Mouse (Mus musculus): ENCODE measurements around the gene Hoxa11. TPM values are rescaled to one million over a fixed set of nuclear protein-coding genes. Genes with fewer than 3 reads are reported as not detected.

Gene Hoxa11
- total RNA-seq, 1 experiment from 2014 or later: not detected

DNA sequence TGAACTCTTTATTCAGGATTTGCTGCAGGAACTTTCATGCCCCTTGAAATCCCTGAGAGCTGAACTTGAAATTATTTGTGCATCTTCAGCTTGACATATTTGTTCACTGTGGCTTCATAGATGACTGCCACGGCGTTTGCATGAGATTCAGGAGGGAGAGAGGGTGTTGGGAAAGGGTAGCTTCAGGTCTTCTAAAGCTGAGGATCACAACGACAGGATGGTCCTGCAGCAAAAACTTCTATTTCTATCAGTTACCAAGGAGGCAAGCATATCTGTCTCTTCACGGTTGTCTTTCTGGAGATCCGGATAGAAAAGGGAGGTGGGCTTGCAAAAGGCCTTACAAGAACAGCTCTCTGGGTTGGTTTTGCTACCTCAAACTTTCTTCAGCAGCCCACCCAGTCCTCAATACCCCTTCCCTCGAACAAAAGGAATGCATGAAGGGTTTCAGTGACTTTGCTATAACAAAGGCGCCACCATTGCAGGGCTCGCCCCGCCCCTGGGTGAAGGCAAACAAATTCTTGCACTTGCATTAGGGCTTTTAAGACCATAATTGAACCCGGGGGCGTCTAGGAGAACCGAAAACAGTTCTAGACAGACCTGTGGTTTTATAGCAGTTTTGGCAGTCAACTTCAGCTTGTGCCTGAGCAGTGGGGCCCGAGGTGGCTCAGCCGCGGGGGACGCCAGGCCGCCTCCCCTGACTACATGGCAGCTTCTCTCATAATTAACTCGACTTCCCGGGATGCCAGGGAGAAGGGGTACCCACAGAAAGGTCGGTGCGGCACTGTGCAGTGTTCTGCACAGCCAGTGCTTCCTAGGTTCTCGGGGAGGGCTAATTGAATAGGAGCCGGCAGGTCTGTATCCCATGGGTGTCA lies 2.4 kb upstream of the Hoxa11 start:
- no peak for DNase-seq

DNA sequence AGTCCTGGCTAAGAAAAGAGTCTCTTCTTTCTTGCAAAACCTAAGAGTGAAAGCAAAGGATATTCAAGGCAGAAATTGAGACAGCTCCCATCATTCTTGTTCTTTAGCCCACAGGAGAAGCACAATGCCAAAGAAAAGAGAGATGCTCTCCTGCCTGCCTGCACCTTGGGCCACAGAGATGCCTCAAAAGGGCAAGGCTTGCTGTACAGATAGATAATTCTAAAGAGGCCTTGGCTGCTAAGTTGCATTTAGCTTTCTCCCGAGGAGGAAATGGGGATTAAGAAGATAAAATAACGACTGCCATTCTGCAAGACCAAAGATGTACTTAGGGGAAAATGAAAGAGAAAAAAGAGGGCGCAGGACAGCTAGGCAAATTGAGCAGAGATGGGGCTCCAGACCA lies 1.3 kb upstream of the Hoxa11 start:
- no peak for DNase-seq

DNA sequence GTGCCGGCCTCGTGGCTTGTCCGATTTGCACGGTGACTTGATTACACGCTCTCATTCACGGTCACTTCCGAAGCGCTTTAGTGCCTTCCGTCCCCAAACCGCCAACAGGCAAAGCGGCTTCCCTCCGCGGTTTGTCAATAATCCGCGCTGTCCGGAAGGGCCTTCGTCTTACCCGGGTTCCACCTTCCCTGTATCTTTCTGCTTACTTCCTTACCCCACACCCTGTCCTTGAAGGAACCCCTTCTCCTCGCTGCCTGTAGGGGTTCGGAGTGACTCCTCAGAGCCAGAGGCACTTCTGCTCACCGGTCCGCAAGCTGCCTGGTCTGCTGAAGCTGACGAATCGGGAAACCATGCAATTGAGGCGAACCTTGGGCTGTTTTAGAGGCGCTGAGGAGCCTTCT lies 793 bp upstream of the Hoxa11 start:
- DNase-seq: no peak

DNA sequence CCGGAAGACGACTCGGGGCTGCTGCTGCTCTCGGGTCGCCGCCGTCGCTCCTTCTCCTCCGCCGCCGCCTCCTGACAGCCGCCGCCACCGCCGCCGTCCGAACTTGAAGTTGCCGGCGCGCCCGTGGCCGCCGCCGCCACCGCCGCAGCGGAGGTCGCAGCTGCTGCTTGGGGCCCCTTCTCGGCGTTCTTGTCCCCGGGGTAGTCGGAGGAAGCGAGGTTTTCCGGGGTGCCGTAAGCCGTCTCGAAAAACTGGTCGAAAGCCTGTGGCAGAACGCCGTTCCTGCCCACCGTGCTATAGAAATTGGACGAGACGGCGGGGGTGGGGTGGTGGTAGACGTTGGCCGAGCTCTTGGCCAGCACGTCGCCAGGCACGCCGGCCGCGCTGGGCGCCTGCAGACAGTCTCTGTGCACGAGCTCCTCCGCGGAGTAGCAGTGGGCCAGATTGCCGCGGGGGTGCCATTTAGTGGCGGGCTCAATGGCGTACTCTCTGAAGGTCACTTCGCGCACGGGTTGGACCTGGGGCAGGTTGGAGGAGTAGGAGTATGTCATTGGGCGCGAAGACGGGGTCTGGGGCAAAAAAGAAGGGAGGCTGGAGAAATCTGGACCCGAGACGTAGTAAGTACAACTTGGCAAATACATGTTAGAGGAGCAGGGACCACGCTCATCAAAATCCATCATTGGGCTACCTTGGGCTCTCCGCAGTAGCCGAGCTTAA lies 412 bp downstream of the Hoxa11 start:
- DNase-seq: no peak

DNA sequence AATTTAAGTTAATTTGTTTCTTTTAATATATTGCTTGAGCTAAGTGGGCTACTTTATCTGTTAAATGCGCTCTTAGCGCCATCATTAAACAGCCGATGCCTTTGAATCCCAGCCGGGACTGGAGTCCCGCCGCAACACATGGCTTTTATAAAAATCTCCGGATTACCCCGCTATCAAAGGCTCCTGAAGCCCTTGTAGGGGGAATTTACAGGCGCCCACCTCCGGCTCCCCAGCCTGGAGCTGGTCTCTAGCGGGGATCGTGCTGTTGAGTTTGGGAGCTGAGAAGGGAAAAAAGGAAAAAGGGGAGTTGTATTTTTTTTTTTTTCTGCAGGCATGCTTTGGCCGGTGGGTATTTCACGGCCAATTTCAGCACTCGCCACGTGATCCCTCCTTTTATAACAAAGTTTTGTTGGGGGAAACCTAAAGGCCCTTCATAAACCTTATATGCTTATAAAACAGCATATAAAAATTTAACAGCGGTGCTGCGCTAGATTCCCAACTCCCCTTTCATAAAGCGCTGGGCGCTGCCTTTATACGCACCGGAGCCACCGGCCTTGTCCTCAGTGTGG lies 1.1 kb downstream of the Hoxa11 start:
- no peak for DNase-seq

DNA sequence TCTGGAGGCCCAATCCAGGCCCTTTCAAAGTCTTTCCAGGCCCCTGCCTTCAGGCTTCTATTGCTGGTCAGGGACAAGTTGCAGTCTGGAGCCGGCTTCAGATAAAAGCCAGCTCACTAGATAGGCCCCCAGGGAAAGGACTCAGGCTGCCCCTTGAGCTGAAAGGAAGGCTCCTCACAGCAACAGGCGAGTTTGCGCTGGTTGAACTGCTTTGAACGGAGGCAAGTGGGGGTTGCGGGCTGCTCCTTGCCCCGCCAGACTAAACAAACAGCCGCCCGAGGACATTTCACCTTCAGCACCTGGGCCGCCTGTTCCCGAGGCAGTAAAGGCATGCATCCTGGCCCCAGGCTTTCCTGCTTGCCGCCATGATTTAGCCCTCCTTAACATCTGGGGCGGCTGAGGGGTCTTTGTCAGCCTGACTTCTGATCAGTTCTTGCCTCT lies 1.9 kb downstream of the Hoxa11 start:
- no peak for DNase-seq

DNA sequence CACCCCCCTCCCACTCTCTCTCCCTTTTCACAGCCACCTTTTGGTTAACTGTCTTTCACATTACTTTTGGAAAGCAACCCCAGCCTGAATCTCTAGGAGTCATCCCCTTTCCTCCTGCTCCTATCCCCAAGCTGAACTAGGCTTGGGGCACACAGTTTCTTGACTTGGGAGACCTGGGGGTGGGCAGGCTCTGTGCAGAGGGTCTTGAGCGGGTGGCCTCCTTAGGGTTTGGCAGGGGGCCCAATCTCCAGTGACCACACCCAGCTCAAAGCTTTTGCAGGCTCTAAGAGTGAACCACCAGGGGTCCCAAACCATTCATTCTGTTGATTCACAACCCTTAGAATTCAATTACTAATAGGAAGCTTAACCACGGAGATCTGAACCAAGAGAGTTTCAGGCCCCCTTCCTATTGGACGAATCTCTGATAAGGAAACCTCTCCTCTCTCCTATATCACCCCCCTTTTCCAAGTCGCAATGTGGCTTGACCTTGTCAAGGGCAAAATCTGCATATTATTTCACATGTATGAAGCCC lies 2.7 kb downstream of the Hoxa11 start:
- DNase-seq: no peak

DNA sequence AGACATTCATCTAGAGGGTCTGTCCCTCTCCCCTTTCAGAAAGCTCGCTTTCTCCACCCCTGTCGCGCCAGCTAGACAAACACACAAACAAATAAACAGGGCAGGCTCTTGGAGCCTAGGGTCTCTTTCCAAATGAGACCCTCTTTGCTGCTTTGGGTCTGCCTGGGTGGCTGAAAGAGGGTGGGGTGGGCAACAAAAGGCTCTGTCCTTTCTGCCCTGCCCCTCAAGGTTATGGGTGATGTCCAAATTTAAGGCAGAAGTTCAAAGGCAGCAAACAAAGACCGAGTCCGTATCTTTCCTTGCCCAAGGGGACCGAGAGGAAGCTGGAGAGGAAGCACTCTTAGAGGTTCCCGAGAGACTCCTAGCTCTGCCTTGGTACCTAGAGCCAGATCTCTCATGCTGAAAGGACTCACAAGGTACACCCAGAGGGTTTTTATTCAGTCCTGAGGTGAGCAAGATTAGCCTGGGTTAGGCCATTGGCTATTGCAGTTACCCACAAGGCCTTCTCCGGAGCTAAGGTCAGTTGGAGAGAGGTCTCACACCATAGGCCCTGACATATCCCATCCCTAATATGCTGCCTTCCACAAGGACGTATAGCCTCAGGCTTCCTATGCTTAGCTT lies 4.5 kb downstream of the Hoxa11 start:
- DNase-seq: no peak

DNA sequence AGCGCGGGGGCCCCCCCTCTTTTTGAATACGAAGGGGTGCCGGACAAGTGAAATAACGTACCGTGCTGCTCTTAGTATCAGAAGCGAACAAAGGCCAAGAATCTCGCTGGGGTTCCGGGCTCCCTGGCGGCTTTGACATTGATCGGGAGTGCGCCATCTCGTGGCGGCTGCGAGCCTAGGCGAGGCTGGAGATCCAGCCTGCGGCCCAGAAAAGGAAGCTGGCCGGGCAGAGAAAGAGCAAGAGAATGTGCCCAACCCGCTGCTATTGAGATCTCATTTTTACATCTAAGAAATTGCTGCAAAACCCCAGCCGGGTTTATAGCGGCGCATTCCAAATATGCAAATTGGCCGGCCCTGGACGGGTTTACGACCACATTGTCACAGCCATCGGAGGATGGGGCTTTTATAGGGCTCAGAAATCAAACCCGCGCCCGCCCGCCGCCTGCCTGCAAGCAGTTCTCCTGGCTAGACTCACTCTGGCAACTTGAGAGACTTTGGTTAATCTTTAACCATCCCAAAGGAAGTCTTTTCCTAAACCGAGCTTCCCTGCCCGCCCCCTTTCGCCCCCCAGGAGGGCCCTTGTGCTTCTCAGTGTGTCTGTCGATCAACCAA lies 5.1 kb downstream of the Hoxa11 start, which contains the start of gene Hoxa10:
Hoxa10 (minus strand) TSS at position 466 of the 612 bp plus-strand sequence.
- DNase-seq: peak; percentile 90

DNA sequence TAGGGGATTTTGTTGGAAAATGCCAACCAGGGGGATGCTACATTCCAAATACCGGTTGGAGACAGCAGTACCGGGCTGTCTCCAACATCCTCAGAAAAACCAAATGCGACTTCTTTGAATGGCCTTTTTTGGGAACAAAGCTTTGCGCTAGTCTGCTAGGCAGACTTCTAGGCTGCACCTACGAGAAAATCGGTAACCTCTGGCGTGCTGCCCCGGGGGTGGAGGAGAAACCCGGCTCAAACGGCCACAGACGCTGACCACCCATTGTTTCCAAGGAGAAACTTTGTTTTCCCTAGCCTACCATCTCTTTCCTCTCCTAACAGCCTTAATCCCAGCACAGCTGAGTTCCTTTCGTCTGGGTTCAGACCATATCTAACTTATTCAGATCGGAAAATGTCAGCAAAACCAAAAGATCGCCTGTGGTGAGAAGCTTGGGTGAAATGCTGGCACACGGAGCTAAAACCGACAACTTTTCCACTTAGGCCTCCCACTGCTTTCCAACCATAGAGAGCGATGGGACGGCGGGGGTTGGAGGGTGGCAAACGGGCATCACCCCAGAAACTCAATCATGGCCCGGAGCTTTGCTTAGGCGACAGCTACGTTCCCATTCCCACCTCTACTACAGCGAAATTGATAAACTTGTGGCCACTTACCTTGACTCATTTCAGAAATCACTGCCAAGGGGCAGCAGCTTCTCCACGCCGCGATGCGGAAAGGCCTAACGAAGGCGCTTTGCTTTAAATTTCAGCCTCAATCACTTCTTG lies 5.8 kb downstream of the Hoxa11 start:
- DNase-seq: no peak

DNA sequence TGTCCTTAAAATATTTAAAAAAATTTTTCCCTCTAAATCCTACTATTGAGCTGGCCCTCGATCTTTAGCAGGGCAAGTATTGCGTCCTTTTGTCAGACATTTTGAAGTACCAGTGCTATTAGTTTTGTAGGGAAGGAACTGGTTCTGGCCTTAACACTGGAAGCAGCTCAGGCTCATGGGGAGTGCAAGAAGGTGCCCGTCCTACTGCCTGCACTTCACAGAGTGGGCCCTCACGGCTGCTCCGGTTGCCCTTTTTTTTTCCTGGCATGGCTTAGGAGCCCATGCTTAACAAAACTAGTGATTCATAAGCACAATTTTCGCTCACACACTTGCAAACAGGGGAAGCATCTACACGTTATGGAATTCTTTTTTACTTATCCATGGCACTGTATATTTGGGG lies 6.6 kb downstream of the Hoxa11 start:
- no peak for DNase-seq

DNA sequence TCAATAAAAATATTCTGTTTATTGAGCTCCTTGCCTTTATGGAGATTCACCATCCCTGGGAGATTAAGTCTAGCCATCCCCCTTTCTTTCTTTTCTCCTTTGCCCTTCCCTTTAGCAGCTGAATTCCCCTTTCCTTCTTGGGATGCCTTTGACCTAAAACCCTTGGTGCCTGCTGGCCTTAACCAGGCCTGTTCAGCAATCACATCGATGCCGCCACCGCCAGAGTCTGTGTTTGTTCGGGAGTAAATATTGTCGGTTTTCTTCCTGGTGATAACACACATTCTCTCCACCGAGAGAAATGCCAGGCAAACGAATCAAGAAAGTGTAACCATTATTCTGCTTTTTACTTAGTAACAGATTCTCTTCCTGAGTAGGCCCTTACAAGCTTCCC lies 7.5 kb downstream of the Hoxa11 start:
- no peak for DNase-seq

DNA sequence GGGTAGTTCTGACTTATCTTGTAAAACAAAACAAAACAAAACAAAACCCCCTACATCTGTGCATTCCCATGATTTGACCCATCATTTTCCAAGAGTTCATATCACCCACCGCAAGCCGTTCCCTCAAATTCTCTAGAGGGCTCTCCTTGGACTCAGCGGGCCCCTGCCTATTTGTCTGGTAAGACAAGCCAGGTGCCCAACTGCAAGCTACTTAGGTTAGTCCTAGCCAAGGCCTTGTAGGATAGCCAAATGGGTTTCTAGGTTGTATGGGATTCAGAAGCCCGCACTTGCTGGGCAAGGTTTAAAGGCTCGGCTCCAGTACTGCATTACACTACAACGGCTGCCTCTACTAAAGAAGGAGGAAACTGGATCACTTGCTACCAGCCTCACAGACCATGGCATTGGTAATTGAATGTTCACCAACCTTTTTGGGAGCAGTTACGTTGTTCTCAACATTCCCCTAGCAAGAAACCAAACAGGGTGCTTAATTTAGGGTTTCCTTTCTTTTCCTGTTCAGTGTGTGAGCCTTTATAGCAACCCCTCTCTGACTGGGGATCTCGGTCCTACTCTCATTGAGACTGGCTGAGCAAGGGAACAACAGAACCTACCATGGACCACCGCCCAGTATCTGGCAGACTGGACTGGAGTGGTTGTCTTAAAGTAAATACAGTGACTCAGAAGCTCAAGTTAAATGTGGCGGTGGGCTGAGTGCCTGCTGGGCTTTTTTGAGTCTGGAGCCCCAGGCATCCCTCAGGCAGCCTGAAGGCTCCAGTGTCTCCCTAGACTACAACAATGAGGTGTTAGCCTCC lies 8.1 kb downstream of the Hoxa11 start:
- no peak for DNase-seq

DNA sequence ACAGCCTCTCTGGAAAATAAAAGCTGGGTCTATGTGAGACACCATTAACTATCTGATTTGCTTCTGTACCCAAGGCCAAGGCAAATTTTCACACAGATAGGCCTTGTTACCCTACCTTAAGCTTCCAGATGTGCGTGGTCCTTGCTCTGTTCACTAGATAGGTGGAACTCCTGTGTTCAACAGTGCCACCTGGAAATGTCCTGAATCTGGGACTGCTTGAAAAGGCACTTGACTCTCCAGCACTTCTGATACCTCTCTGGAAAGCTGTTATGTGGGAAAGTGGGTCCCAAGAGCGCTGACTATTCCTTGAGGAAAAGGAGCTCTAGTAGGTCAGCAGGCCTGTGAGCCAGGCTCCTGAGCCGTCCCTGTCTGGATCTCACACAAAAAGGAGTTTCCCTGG lies 8.8 kb downstream of the Hoxa11 start:
- DNase-seq: no peak

DNA sequence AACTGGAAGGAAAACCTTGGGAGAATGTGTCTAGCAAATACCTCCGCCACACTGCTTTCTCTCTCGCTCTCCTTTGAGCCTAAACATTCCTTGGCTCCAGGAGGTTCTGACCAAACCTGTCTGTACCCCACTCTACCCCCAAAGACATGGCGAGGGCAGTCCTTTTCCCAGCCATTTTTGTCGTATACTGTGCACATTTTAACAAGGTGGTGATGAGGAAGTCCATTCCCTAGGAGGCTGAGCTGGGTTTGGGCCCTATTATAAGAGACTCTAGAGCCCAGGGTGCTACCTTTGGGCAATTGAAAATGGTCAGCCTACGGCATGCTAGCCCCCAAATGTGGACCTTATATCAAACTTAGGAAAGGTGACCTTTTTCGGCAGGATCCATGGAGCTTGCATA lies 9.7 kb downstream of the Hoxa11 start:
- DNase-seq: no peak

DNA sequence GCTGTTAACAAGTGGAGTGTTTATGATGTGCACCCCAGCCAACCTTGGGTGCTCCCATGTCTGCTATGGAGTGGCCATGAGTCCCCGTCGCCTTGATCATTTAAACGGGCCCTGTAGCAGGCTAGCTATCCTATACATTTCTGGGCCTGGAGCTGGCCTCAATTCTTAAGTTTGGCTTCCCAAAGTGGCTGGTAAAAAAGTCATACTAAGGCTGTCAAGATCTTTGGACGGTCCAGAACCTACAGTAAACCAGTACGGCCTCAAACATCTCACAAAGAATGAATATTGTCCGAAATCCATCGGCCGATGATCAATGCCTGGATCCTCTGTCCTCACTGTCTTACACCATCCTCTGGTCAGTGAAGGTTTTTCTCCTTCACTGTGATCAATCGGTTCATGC lies 10.3 kb downstream of the Hoxa11 start:
- DNase-seq: no peak

DNA sequence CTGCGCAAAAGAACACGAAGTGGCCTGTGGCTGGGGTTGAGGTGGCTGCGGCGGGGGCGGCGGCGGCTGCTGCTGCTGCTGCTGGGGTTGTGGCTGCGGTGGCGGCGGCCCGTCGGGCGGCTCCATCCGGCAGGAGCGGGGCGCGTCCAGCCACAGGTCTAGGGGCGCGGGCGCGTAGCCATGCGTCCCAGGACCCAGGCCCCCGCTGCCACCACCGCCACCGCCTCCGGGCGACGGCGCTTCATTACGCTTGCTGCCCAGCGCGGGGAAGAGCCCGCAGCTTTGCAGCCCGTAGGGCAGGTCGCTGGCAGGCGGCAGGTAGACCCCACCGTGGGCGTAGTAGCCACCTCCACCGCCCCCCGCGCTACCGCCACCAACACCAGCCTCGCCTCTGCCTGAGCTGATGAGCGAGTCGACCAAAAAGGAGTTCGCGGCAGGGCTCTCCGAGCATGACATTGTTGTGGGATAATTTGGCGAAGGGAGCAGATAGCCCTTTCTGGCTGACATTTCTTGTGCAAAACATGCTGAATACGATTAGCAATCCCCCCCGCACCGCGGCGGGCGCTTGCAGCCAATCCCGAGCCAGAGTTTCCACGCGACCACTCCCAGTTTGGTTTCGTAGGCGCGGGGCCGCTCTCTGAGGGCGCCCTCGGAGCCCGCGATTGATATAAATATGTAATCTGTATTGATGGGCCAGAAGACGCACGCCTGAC lies 11.0 kb downstream of the Hoxa11 start:
- DNase-seq: no peak

DNA sequence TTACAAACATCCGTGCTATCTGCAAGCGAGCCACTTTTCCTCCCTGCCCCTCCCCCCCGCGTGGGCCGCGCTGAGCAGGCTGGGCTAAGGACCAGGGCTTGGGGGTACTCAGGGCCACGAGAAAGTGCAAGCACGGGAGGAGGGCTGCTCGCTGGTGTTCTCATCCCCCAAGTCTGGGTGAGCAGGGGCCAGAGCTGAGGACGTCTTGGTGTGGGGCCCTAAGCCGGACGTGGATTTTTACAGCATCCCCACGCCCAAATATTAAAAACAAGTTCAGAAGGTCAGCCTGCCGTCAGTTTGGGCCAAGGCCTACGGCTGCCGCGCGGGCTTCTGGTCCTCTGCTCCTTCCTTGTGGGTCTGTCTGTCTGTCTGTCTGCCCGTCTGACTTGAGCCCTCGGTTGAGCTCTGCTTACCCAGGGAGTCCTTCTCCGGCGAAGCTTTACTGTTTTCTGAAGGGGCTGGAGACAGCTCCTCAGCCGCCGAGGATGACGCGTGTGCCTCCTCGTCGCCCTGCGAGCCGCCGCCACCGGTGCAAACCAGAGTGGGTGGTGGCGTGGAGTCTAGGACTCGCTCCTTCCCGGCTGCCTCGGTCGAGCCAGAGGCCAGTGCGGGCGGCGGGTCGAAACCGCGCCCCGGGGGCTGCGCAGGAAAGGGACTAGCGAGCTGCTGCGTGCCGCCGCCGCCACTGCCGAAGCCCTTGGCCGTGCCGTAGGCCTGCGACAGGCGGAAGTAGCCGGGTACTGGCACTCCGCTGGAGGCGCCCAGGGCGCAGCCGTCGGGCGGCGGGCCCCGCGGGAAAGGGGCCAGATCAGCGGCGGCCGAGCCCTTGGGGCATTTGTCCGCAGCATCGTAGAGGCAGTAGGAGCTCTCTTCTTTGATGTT lies 11.8 kb downstream of the Hoxa11 start:
- DNase-seq: no peak
